Mouse (Mus musculus): ENCODE measurements around the gene Vamp2. TPM values are rescaled to one million over a fixed set of nuclear protein-coding genes. Genes with fewer than 3 reads are reported as not detected.

The Vamp2 gene
- polyA plus RNA-seq, 1 experiment: 20.9 TPM

- peaks cover 36% of the 10 kb centered on the region for H3K79me2 ChIP-seq (ENCODE audit: control insufficient read depth, insufficient read depth)
- H3K79me3 ChIP-seq (ENCODE audit: low read depth): peaks cover 18% of the 10 kb centered on the region
- no peak overlapping the region for H3ac ChIP-seq (ENCODE audit: control insufficient read depth, insufficient read length, low read depth)
- peaks cover 19% of the 10 kb centered on the region for H3K36me3 ChIP-seq (ENCODE audit: control insufficient read depth, insufficient read depth)
- no peaks in the 10 kb centered on the region for H3K27me3 ChIP-seq (ENCODE audit: control insufficient read depth, insufficient read depth, insufficient read length)
- H3K4me3 ChIP-seq (ENCODE audit: insufficient read depth, poor library complexity, severe bottlenecking): no peak overlapping the region
- TF ChIP-seq CTCF (IDR thresholded peaks at IDR 0.05; ENCODE audit: control insufficient read depth, insufficient read depth, insufficient read length) (no peak), CEBPB (IDR thresholded peaks at IDR 0.05; ENCODE audit: low read depth) (no peak), MYOG (IDR thresholded peaks at IDR 0.05; ENCODE audit: control insufficient read depth, extremely low read depth, insufficient read length) (no peak), FOSL1 (IDR thresholded peaks at IDR 0.05; ENCODE audit: insufficient read depth, low read length, poor library complexity, severe bottlenecking) (no peak), USF1 (IDR thresholded peaks at IDR 0.05; ENCODE audit: low read depth) (no peak), MYOD1 (IDR thresholded peaks at IDR 0.05; ENCODE audit: control insufficient read depth, insufficient read length, low read depth) (no peak), MAX (IDR thresholded peaks at IDR 0.05) (no peak)
Observed at GRCm38 (mm10) chr11:69087597-69087996, 693 bp upstream of the Vamp2 start.

- H3ac ChIP-seq (ENCODE audit: control insufficient read depth, insufficient read length, low read depth): peak overlapping the region; percentile 95
- peaks cover 22% of the 10 kb centered on the region for H3K36me3 ChIP-seq (ENCODE audit: control insufficient read depth, insufficient read depth)
- peaks cover 36% of the 10 kb centered on the region for H3K79me2 ChIP-seq (ENCODE audit: control insufficient read depth, insufficient read depth)
- H3K4me3 ChIP-seq (ENCODE audit: insufficient read depth, poor library complexity, severe bottlenecking): peak overlapping the region; percentile 97
- no peaks in the 10 kb centered on the region for H3K27me3 ChIP-seq (ENCODE audit: control insufficient read depth, insufficient read depth, insufficient read length)
- TF ChIP-seq CEBPB (IDR thresholded peaks at IDR 0.05; ENCODE audit: low read depth) (no peak), MAX (IDR thresholded peaks at IDR 0.05) (no peak), MYOD1 (IDR thresholded peaks at IDR 0.05; ENCODE audit: control insufficient read depth, insufficient read length, low read depth) (no peak), MYOG (IDR thresholded peaks at IDR 0.05; ENCODE audit: control insufficient read depth, extremely low read depth, insufficient read length) (no peak), CTCF (IDR thresholded peaks at IDR 0.05; ENCODE audit: control insufficient read depth, insufficient read depth, insufficient read length) (no peak), FOSL1 (IDR thresholded peaks at IDR 0.05; ENCODE audit: insufficient read depth, low read length, poor library complexity, severe bottlenecking) (no peak), USF1 (IDR thresholded peaks at IDR 0.05; ENCODE audit: low read depth) (no peak)
- H3K79me3 ChIP-seq (ENCODE audit: low read depth): peaks cover 18% of the 10 kb centered on the region
Observed at GRCm38 (mm10) chr11:69088856-69089615, 746 bp downstream of the Vamp2 start.

- Histone ChIP-seq H3K79me2 (ENCODE audit: control insufficient read depth, insufficient read depth) (peaks cover 36% of the 10 kb centered on the region), H3K36me3 (ENCODE audit: control insufficient read depth, insufficient read depth) (peaks cover 22% of the 10 kb centered on the region), H3K79me3 (ENCODE audit: low read depth) (peaks cover 18% of the 10 kb centered on the region), H3ac (ENCODE audit: control insufficient read depth, insufficient read length, low read depth) (peak overlapping the region; percentile 95), H3K4me3 (ENCODE audit: insufficient read depth, poor library complexity, severe bottlenecking) (peak overlapping the region; percentile 97), H3K27me3 (ENCODE audit: control insufficient read depth, insufficient read depth, insufficient read length) (no peaks in the 10 kb centered on the region)
- TF ChIP-seq USF1 (IDR thresholded peaks at IDR 0.05; ENCODE audit: low read depth) (no peak), MAX (IDR thresholded peaks at IDR 0.05) (no peak), MYOD1 (IDR thresholded peaks at IDR 0.05; ENCODE audit: control insufficient read depth, insufficient read length, low read depth) (no peak), FOSL1 (IDR thresholded peaks at IDR 0.05; ENCODE audit: insufficient read depth, low read length, poor library complexity, severe bottlenecking) (no peak), MYOG (IDR thresholded peaks at IDR 0.05; ENCODE audit: control insufficient read depth, extremely low read depth, insufficient read length) (no peak), CTCF (IDR thresholded peaks at IDR 0.05; ENCODE audit: control insufficient read depth, insufficient read depth, insufficient read length) (no peak), CEBPB (IDR thresholded peaks at IDR 0.05; ENCODE audit: low read depth) (no peak)
Observed at GRCm38 (mm10) chr11:69089616-69090290, 1.5 kb downstream of the Vamp2 start.

GRCm38 (mm10) chr11:69090367-69090766 is 2.1 kb downstream of the Vamp2 start:
- Histone ChIP-seq H3K79me2 (ENCODE audit: control insufficient read depth, insufficient read depth) (peaks cover 36% of the 10 kb centered on the region), H3ac (ENCODE audit: control insufficient read depth, insufficient read length, low read depth) (no peak overlapping the region), H3K4me3 (ENCODE audit: insufficient read depth, poor library complexity, severe bottlenecking) (no peak overlapping the region), H3K36me3 (ENCODE audit: control insufficient read depth, insufficient read depth) (peaks cover 22% of the 10 kb centered on the region), H3K79me3 (ENCODE audit: low read depth) (peaks cover 18% of the 10 kb centered on the region), H3K27me3 (ENCODE audit: control insufficient read depth, insufficient read depth, insufficient read length) (no peaks in the 10 kb centered on the region)
- TF ChIP-seq MYOG (IDR thresholded peaks at IDR 0.05; ENCODE audit: control insufficient read depth, extremely low read depth, insufficient read length) (no peak), CTCF (IDR thresholded peaks at IDR 0.05; ENCODE audit: control insufficient read depth, insufficient read depth, insufficient read length) (no peak), MAX (IDR thresholded peaks at IDR 0.05) (no peak), USF1 (IDR thresholded peaks at IDR 0.05; ENCODE audit: low read depth) (no peak), MYOD1 (IDR thresholded peaks at IDR 0.05; ENCODE audit: control insufficient read depth, insufficient read length, low read depth) (no peak), CEBPB (IDR thresholded peaks at IDR 0.05; ENCODE audit: low read depth) (no peak), FOSL1 (IDR thresholded peaks at IDR 0.05; ENCODE audit: insufficient read depth, low read length, poor library complexity, severe bottlenecking) (no peak)

- Histone ChIP-seq H3ac (ENCODE audit: control insufficient read depth, insufficient read length, low read depth) (no peak overlapping the region), H3K4me3 (ENCODE audit: insufficient read depth, poor library complexity, severe bottlenecking) (no peak overlapping the region), H3K36me3 (ENCODE audit: control insufficient read depth, insufficient read depth) (peaks cover 22% of the 10 kb centered on the region), H3K27me3 (ENCODE audit: control insufficient read depth, insufficient read depth, insufficient read length) (no peaks in the 10 kb centered on the region), H3K79me2 (ENCODE audit: control insufficient read depth, insufficient read depth) (peaks cover 36% of the 10 kb centered on the region), H3K79me3 (ENCODE audit: low read depth) (peaks cover 18% of the 10 kb centered on the region)
- no peak for TF ChIP-seq MYOD1 (IDR thresholded peaks at IDR 0.05; ENCODE audit: control insufficient read depth, insufficient read length, low read depth)
- TF ChIP-seq MYOG (IDR thresholded peaks at IDR 0.05; ENCODE audit: control insufficient read depth, extremely low read depth, insufficient read length): no peak
- no peak for TF ChIP-seq FOSL1 (IDR thresholded peaks at IDR 0.05; ENCODE audit: insufficient read depth, low read length, poor library complexity, severe bottlenecking)
- no peak for TF ChIP-seq USF1 (IDR thresholded peaks at IDR 0.05; ENCODE audit: low read depth)
- TF ChIP-seq MAX (IDR thresholded peaks at IDR 0.05): no peak
- TF ChIP-seq CTCF (IDR thresholded peaks at IDR 0.05; ENCODE audit: control insufficient read depth, insufficient read depth, insufficient read length): no peak
- TF ChIP-seq CEBPB (IDR thresholded peaks at IDR 0.05; ENCODE audit: low read depth): no peak
Observed at GRCm38 (mm10) chr11:69091566-69092385, 3.5 kb downstream of the Vamp2 start.

Measured in C2C12 (cell line).